Mouse (Mus musculus) testis, adult 2 months (tissue): ENCODE data around the gene Ftsj3.

Experiments
- CTCF ChIP-seq: fragments of 200-500 bp; IDR thresholded peaks from 2 replicates; pipeline ENCODE4 v1.5.1; 2012; ENCODE audit warnings: low read depth, mild to moderate bottlenecking, inconsistent platforms, low read length, moderate library complexity; ENCODE audit not compliant: control insufficient read depth, insufficient read depth, insufficient replicate concordance
- POLR2A ChIP-seq: fragments of 200-500 bp; IDR thresholded peaks from 2 replicates; pipeline ENCODE4 v1.6.1; 2012; ENCODE audit warnings: low read depth, mild to moderate bottlenecking, inconsistent platforms, low read length, moderate library complexity; ENCODE audit not compliant: control insufficient read depth

DNA sequence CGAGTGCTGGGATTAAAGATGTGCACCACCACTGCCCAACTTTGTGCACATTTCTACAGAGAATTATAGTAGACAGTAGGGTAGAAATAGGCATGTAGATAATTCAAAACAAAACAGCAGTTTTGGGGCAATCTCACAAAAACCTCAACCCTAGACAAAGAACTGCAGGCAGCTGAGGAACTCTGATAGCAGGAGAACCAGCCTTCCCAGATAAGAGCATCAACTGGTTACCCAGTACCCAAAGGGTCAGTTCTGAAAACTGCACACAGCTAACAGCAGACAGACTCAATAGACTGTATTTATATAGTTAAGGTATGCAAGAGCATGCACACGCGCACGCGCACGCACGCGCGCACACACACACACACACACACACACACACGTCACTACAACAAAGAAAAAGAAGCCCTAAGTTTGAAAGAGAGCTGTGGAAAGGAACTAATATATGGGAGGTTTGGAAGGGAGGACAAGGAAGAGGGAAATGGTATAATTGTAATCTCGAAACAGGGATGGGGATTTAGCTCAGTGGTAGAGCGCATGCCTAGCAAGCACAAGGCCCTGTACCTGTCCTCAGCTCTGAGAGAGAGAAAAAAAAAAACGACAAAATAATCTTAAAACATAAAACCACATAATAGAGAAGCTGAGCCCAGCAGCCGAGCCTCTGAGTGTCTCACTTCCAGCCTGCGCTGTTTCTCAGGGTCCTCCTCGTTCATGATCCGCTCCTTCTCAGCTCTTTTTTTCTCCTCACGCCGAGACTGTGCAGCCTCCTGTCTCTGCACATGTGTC lies 54.3 kb downstream of the Ftsj3 start:
- no peak for TF ChIP-seq CTCF
- TF ChIP-seq POLR2A: no peak
